Mouse (Mus musculus): Measurements from ENCODE around the gene Elavl2. TPM values are rescaled to one million over a fixed set of nuclear protein-coding genes. Genes with fewer than 3 reads are reported as not detected.

Gene Elavl2
- polyA plus RNA-seq, 1 experiment: 0.04 TPM

DNA sequence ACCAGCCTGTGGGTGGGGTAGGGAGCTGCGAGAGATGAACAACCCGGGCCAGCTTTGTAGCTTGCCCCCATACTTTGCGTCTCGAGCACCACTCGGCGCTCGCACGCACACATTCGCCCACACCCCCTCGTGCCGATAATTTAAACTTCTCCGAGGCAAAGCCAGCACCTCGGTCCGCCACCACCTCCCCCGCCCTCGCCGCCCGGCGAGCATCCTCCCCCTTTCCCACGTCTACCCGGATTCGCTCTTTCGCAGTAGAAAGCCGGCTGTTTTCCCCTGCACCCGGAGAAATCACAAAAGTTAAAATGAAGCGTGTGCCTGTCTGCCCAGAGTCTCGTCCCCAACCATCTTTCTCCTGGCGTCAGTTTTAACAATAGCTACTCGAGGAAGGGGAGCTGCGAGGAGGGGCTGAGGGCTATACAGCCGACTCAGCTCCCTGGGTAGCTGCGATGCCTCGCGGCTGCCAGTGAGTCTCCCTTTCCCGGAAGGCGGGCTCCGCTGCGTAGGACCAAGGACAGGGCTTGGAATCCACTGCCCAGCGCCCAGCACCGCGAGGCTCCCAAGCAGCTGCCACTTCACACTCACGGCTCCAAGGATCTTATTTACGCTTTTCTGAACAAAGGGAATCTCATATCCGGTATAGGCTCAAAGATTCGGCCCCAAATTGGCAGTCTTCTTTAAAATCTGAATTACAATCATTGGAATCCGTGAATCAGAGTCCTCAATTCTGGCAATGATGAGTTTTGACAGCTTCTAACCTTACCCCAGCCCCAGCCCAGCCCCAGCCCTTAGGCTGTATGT lies 25.8 kb downstream of the Elavl2 start:
- Histone ChIP-seq H3K4me1 (replicated peaks; ENCODE audit: control insufficient read depth, insufficient read depth, low read length) (no peaks in the 10 kb centered on the region), H3K4me3 (ENCODE audit: control insufficient read depth, insufficient read depth, low read length) (no peak overlapping the region), H3K27ac (ENCODE audit: control insufficient read depth, insufficient read depth, low read length) (no peak overlapping the region), H3K36me3 (ENCODE audit: control insufficient read depth, insufficient read depth, low read length) (no peaks in the 10 kb centered on the region), H3K27me3 (ENCODE audit: control insufficient read depth, insufficient read depth, low read length) (peaks cover 3% of the 10 kb centered on the region; the same call in 1 of the 2 replicates)
- 3% methylated on average over 46 of the region's 46 CpGs for WGBS
- no peak for DNase-seq
- no peak for TF ChIP-seq POLR2A (IDR thresholded peaks at IDR 0.05; ENCODE audit: control insufficient read depth, extremely low read depth, insufficient read depth, low read length, poor library complexity)
- TF ChIP-seq CTCF (IDR thresholded peaks at IDR 0.05; ENCODE audit: borderline replicate concordance, control insufficient read depth, extremely low read depth, insufficient read depth, low read length, poor library complexity): no peak

- DNase-seq: no peak
- H3K27ac ChIP-seq (ENCODE audit: control insufficient read depth, insufficient read depth, low read length): no peak overlapping the region
- H3K27me3 ChIP-seq (ENCODE audit: control insufficient read depth, insufficient read depth, low read length): peaks cover 3% of the 10 kb centered on the region; the same call in 1 of the 2 replicates
- no peak for TF ChIP-seq POLR2A (IDR thresholded peaks at IDR 0.05; ENCODE audit: control insufficient read depth, extremely low read depth, insufficient read depth, low read length, poor library complexity)
- TF ChIP-seq CTCF (IDR thresholded peaks at IDR 0.05; ENCODE audit: borderline replicate concordance, control insufficient read depth, extremely low read depth, insufficient read depth, low read length, poor library complexity): no peak
- no peak overlapping the region for H3K4me3 ChIP-seq (ENCODE audit: control insufficient read depth, insufficient read depth, low read length)
- 17% methylated on average over 13 of the region's 13 CpGs for WGBS
- H3K4me1 ChIP-seq (replicated peaks; ENCODE audit: control insufficient read depth, insufficient read depth, low read length): no peaks in the 10 kb centered on the region
- H3K36me3 ChIP-seq (ENCODE audit: control insufficient read depth, insufficient read depth, low read length): no peaks in the 10 kb centered on the region
Measured at GRCm38 (mm10) chr4:91372844-91373243, 27.7 kb downstream of the Elavl2 start.

DNA sequence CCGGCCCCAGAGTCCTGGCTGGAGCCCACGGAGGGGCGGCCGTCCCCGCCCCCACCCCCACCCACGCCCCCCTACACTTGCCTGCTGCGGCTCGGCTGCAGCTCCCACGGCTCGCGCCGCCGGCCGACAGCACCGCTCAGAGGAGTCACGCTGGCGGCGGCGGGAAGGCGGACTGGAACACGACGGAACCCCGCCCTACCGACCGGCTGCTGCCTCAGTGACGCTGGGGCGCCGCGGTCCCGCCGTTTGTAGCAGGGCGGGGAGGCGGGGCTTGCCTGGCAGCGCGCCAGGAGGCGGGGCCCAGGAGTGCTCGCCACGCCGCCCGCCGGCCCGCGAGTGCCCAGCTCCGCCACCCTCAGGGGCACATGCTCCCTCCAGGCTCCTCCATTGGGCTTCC lies 28.8 kb downstream of the Elavl2 start:
- H3K36me3 ChIP-seq (ENCODE audit: control insufficient read depth, insufficient read depth, low read length): no peaks in the 10 kb centered on the region
- H3K27me3 ChIP-seq (ENCODE audit: control insufficient read depth, insufficient read depth, low read length): peaks cover 3% of the 10 kb centered on the region; the same call in 1 of the 2 replicates
- TF ChIP-seq CTCF (IDR thresholded peaks at IDR 0.05; ENCODE audit: borderline replicate concordance, control insufficient read depth, extremely low read depth, insufficient read depth, low read length, poor library complexity) (no peak), POLR2A (IDR thresholded peaks at IDR 0.05; ENCODE audit: control insufficient read depth, extremely low read depth, insufficient read depth, low read length, poor library complexity) (no peak)
- H3K4me3 ChIP-seq (ENCODE audit: control insufficient read depth, insufficient read depth, low read length): no peak overlapping the region
- 3% methylated on average over 42 of the region's 44 CpGs for WGBS
- no peaks in the 10 kb centered on the region for H3K4me1 ChIP-seq (replicated peaks; ENCODE audit: control insufficient read depth, insufficient read depth, low read length)
- H3K27ac ChIP-seq (ENCODE audit: control insufficient read depth, insufficient read depth, low read length): no peak overlapping the region
- no peak for DNase-seq

- Histone ChIP-seq H3K36me3 (ENCODE audit: control insufficient read depth, insufficient read depth, low read length) (no peaks in the 10 kb centered on the region), H3K27me3 (ENCODE audit: control insufficient read depth, insufficient read depth, low read length) (peaks cover 3% of the 10 kb centered on the region; the same call in 1 of the 2 replicates), H3K4me1 (replicated peaks; ENCODE audit: control insufficient read depth, insufficient read depth, low read length) (no peaks in the 10 kb centered on the region), H3K27ac (ENCODE audit: control insufficient read depth, insufficient read depth, low read length) (no peak overlapping the region), H3K4me3 (ENCODE audit: control insufficient read depth, insufficient read depth, low read length) (no peak overlapping the region)
- TF ChIP-seq POLR2A (IDR thresholded peaks at IDR 0.05; ENCODE audit: control insufficient read depth, extremely low read depth, insufficient read depth, low read length, poor library complexity): no peak
- TF ChIP-seq CTCF (IDR thresholded peaks at IDR 0.05; ENCODE audit: borderline replicate concordance, control insufficient read depth, extremely low read depth, insufficient read depth, low read length, poor library complexity): no peak
- DNase-seq: no peak
- 6% methylated on average over 82 of the region's 82 CpGs for WGBS
Measured at GRCm38 (mm10) chr4:91371131-91371818, 29.3 kb downstream of the Elavl2 start.

- Histone ChIP-seq H3K36me3 (ENCODE audit: control insufficient read depth, insufficient read depth, low read length) (no peaks in the 10 kb centered on the region), H3K27ac (ENCODE audit: control insufficient read depth, insufficient read depth, low read length) (no peak overlapping the region), H3K4me3 (ENCODE audit: control insufficient read depth, insufficient read depth, low read length) (no peak overlapping the region), H3K27me3 (ENCODE audit: control insufficient read depth, insufficient read depth, low read length) (no peaks in the 10 kb centered on the region), H3K4me1 (replicated peaks; ENCODE audit: control insufficient read depth, insufficient read depth, low read length) (no peaks in the 10 kb centered on the region)
- no peak for DNase-seq
- no peak for TF ChIP-seq CTCF (IDR thresholded peaks at IDR 0.05; ENCODE audit: borderline replicate concordance, control insufficient read depth, extremely low read depth, insufficient read depth, low read length, poor library complexity)
- TF ChIP-seq POLR2A (IDR thresholded peaks at IDR 0.05; ENCODE audit: control insufficient read depth, extremely low read depth, insufficient read depth, low read length, poor library complexity): no peak
- WGBS: 88% methylated on average over 12 of the region's 12 CpGs
Measured at GRCm38 (mm10) chr4:91365276-91365675, 35.3 kb downstream of the Elavl2 start.

DNA sequence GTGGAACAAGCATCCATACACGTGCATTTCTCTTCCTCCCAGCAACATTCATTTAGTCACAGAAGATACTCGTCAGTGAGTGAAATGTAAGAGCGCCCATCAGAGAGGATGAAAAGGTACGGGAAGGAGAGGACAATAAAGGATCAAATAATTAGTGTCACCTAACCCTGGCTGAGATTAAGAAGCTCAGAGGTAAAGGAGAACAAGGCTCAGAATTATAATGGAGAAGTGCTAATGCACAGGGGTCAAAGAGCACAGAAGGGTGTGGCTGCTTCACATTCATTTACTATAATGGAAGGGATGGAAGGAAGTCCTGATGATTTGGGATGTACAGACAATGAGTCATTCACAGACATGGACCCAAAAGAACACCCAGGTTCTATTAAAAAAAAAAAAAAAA lies 36.6 kb downstream of the Elavl2 start:
- DNase-seq: no peak
- Histone ChIP-seq H3K27me3 (ENCODE audit: control insufficient read depth, insufficient read depth, low read length) (no peaks in the 10 kb centered on the region), H3K4me1 (replicated peaks; ENCODE audit: control insufficient read depth, insufficient read depth, low read length) (no peaks in the 10 kb centered on the region), H3K27ac (ENCODE audit: control insufficient read depth, insufficient read depth, low read length) (no peak overlapping the region), H3K4me3 (ENCODE audit: control insufficient read depth, insufficient read depth, low read length) (no peak overlapping the region), H3K36me3 (ENCODE audit: control insufficient read depth, insufficient read depth, low read length) (no peaks in the 10 kb centered on the region)
- 89% methylated on average over 4 of the region's 4 CpGs for WGBS
- no peak for TF ChIP-seq POLR2A (IDR thresholded peaks at IDR 0.05; ENCODE audit: control insufficient read depth, extremely low read depth, insufficient read depth, low read length, poor library complexity)
- TF ChIP-seq CTCF (IDR thresholded peaks at IDR 0.05; ENCODE audit: borderline replicate concordance, control insufficient read depth, extremely low read depth, insufficient read depth, low read length, poor library complexity): no peak
